Mouse (Mus musculus) E14TG2a.4 (cell line): ENCODE measurements at regions not wholly inside any gene's neighbourhood (a gene's known extent, or its start where the extent isn't known, plus 50 kb on each side); places are given as distances from the start of the nearest gene placed in this dataset.

Experiments used
- CTCF ChIP-seq: conservative IDR thresholded peaks from 2 replicates; pipeline ENCODE4 v1.5.1; 2014; ENCODE audit warnings: low read length
- NANOG ChIP-seq: IDR thresholded peaks from 2 replicates; pipeline ENCODE4 v1.6.1; 2014; ENCODE audit warnings: borderline replicate concordance, low read length, mixed read lengths

DNA sequence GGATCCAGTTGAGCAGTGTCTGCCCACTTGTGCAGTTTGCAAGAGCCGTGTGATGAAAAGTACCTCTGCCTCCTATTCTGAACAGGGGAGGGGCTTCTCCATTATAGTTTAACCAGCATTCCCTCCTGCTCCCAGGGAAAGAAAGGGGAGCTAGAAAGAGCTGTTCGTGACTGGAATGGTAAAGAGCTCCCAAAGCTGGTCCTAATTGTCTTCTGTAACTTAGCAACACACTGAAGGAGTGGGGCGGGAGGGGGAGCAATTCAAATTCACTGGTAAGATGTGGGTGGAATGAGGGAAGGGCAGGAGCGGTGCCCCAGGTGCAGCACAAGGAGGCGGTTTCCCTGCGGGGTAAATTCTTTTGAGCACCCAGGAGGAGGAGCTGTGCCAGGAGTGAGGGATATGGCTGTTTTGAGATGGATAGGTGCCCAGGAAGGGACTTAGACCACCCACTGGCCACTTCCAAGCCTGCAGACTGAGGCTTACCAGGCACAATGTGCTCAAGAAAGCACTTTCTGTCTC lies 79.5 kb upstream of the Spata13 start:
- TF ChIP-seq CTCF (no peak), NANOG (no peak)
